Mouse (Mus musculus) forebrain, embryonic 11.5 days (tissue): ENCODE data around the gene Tmod1. TPM values are rescaled to one million over a fixed set of nuclear protein-coding genes. Genes with fewer than 3 reads are reported as not detected.

ENCODE experiments used
- ATAC-seq: fragments of 200-750 bp; cut with Nextera tagmentation; replicated peaks from 2 replicates; pipeline ENCODE4 v1.8.0; 2017; ENCODE audit warnings: moderate TSS enrichment; ENCODE audit not compliant: low FRiP score
- DNase-seq: peaks from one replicate; pipeline ENCODE4 v3.0.0-alpha.2; 2017; ENCODE audit warnings: low spot score
- H3K27ac ChIP-seq: fragments of 300-500 bp; sonication (generic); 2 replicates; pipeline ENCODE4 v1.5.1; 2014; ENCODE audit warnings: low read depth, low read length
- H3K27me3 ChIP-seq: fragments of 300-500 bp; sonication (generic); 2 replicates; pipeline ENCODE4 v1.6.1; 2014; ENCODE audit warnings: mild to moderate bottlenecking, low read length, mixed read lengths; ENCODE audit not compliant: control insufficient read depth, insufficient read depth
- H3K36me3 ChIP-seq: fragments of 300-500 bp; sonication (generic); 2 replicates; pipeline ENCODE4 v1.6.1; 2014; ENCODE audit warnings: mild to moderate bottlenecking, low read length, moderate library complexity, mixed read lengths; ENCODE audit not compliant: control insufficient read depth, insufficient read depth
- H3K4me1 ChIP-seq: fragments of 300-500 bp; sonication (generic); replicated peaks from 2 replicates; pipeline ENCODE4 v1.6.1; 2014; ENCODE audit warnings: low read length, mixed read lengths; ENCODE audit not compliant: control insufficient read depth, insufficient read depth
- H3K4me2 ChIP-seq: fragments of 300-500 bp; sonication (generic); 2 replicates; pipeline ENCODE4 v1.6.1; 2014; ENCODE audit warnings: low read depth, mild to moderate bottlenecking, low read length, moderate library complexity, mixed read lengths; ENCODE audit not compliant: severe bottlenecking
- H3K4me3 ChIP-seq: fragments of 300-500 bp; sonication (generic); 2 replicates; pipeline ENCODE4 v1.5.1; 2014; ENCODE audit warnings: low read depth, low read length
- H3K9ac ChIP-seq: fragments of 300-500 bp; sonication (generic); 2 replicates; pipeline ENCODE4 v1.6.1; 2014; ENCODE audit warnings: low read length
- H3K9me3 ChIP-seq: fragments of 300-500 bp; sonication (generic); 2 replicates; pipeline ENCODE4 v1.6.1; 2016; ENCODE audit warnings: low read length, mixed read lengths; ENCODE audit not compliant: control insufficient read depth
- WGBS: fragments of 180-500 bp; shearing (Covaris S2); extraction: QIAGEN DNeasy Blood & Tissue Kit; methylation state at CpG from one replicate; pipeline ENCODE4 v1.1.7; 2014; 5-methylcytosine and 5-hydroxymethylcytosine counted together
- polyA plus RNA-seq: library from polyadenylated mRNA; unstranded; fragments of >200 nt; fragmentation: Nextera tagmentation; extraction: Ambion mirVana; gene quantifications from 2 replicates; pipeline ENCODE4 v1.2.1, GENCODE M21; 2014

Tmod1 gene
- polyA plus RNA-seq, 1 experiment from 2014 or later: 2.6 TPM

DNA sequence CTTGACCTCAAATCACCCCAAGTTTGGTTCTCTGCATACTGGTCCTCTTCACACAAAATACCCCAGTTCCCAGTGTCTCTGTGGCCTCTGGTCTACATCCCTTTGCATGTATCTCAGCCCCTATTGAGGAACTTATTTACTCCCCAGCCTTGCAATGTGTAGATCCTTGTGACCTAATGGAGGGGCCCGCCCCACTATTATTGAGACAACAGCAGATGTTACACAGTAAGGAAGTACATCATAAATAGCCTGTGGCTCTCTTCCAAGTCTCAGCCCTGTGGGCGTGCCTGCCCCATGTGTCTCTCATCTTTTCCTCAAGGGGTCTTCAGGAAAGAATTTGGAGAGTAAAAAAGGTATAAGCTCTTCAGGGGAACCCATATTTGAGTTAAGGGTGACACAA, 38.2 kb downstream of the Tmod1 start:
- Histone ChIP-seq H3K27ac (no peak overlapping the region), H3K27me3 (no peaks in the 10 kb centered on the region), H3K4me3 (no peak overlapping the region), H3K9me3 (no peaks in the 10 kb centered on the region), H3K4me2 (no peak overlapping the region), H3K9ac (no peak overlapping the region), H3K4me1 (no peaks in the 10 kb centered on the region), H3K36me3 (no peaks in the 10 kb centered on the region)
- ATAC-seq (no peak), DNase-seq (no peak)
- 80% methylated on average over 2 of the region's 2 CpGs for WGBS

DNA sequence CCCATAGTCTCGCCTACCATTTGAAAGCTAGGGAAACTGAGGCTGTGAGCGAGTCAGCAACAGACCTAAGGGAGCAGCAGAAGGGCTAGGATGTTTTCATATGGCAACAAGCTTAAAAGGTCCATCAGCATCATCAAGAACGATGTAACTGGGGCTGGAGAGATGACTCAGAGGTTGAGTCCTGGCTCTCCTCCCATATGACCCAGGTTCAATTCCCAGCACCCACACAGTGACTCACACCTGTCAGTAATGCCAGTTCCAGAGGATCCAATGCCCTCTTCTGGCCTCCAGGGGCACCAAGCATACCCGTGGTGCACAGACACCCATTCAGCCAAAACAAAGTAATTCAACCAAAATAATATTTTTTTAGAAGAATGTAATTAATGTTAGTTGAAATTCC, 41.5 kb downstream of the Tmod1 start:
- no peak overlapping the region for H3K4me2 ChIP-seq
- WGBS: 83% methylated on average over 4 of the region's 4 CpGs
- no peak for DNase-seq
- H3K27ac ChIP-seq: no peak overlapping the region
- no peak overlapping the region for H3K4me3 ChIP-seq
- H3K4me1 ChIP-seq: 0 out of 2 replicates have a peak, but pooled peaks cover 1% of the 10 kb centered on the region
- H3K9ac ChIP-seq: no peak overlapping the region
- H3K9me3 ChIP-seq: no peaks in the 10 kb centered on the region
- H3K36me3 ChIP-seq: no peaks in the 10 kb centered on the region
- no peak for ATAC-seq
- no peaks in the 10 kb centered on the region for H3K27me3 ChIP-seq

DNA sequence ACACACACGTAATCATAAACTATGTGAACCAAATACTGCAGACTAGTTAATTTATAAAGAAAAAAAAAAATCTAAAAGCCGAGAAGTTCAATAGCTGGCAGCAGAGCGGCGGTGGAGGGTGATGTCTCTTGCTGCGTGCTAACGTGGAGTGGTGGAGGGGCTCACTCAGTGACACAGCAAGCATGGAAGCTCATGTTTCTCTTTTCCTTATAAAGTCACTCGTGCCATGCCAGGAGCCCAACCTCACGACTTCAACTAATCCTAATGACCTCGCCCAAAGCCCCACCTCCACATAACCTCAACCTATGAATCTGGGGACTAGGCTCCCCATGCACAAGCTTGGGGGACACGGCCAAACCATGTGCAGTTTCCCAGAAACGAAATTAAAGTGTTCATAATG, 43.8 kb downstream of the Tmod1 start:
- H3K27me3 ChIP-seq: no peaks in the 10 kb centered on the region
- 80% methylated on average over 11 of the region's 11 CpGs for WGBS
- no peak overlapping the region for H3K4me3 ChIP-seq
- no peaks in the 10 kb centered on the region for H3K36me3 ChIP-seq
- H3K9ac ChIP-seq: no peak overlapping the region
- no peak overlapping the region for H3K4me2 ChIP-seq
- DNase-seq (no peak), ATAC-seq (no peak)
- no peaks in the 10 kb centered on the region for H3K9me3 ChIP-seq
- H3K4me1 ChIP-seq: 0 out of 2 replicates have a peak, but pooled peaks cover 1% of the 10 kb centered on the region
- no peak overlapping the region for H3K27ac ChIP-seq

DNA sequence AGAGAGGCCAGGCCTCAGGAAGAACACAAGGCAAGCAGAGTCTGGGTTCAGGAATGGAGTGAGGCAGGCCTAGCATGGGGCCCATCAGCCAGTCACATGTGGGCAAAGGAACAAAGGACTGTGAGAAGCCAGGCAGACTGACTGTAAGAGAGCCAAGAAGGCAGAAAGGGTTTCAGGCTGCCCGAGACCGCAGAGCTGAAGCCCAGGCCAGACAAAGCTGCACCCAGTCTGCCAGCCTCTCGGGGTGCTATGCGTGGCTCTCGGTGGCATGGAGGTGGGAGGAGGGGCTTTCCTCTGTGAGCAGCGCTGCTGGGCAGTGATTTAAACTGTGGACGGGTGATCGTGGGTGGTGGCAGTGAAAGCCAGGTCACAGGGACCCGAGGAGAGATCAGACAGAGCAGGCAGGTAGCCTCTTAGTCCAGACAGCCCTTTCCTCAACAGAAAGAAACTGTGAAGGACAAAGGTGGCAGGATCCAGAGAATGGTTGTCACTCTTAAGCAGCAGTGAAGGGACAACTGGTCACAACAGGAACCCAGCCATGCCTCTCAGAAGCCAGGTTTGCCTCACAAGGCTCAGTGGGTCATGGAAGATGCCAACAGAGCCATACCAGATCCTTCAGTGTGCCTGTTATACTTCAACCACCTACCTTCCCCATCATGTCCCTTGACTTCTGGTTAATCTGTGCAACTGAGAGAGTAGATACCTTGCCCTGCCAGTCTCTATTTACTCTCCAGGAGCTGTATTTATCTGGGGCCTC, 45.9 kb downstream of the Tmod1 start:
- H3K36me3 ChIP-seq: no peaks in the 10 kb centered on the region
- H3K4me1 ChIP-seq: 0 out of 2 replicates have a peak, but pooled peaks cover 1% of the 10 kb centered on the region
- ATAC-seq (no peak), DNase-seq (no peak)
- H3K27ac ChIP-seq: no peak overlapping the region
- WGBS: 59% methylated on average over 9 of the region's 9 CpGs
- H3K9ac ChIP-seq: no peak overlapping the region
- no peaks in the 10 kb centered on the region for H3K27me3 ChIP-seq
- H3K4me3 ChIP-seq: no peak overlapping the region
- no peaks in the 10 kb centered on the region for H3K9me3 ChIP-seq
- H3K4me2 ChIP-seq: no peak overlapping the region

DNA sequence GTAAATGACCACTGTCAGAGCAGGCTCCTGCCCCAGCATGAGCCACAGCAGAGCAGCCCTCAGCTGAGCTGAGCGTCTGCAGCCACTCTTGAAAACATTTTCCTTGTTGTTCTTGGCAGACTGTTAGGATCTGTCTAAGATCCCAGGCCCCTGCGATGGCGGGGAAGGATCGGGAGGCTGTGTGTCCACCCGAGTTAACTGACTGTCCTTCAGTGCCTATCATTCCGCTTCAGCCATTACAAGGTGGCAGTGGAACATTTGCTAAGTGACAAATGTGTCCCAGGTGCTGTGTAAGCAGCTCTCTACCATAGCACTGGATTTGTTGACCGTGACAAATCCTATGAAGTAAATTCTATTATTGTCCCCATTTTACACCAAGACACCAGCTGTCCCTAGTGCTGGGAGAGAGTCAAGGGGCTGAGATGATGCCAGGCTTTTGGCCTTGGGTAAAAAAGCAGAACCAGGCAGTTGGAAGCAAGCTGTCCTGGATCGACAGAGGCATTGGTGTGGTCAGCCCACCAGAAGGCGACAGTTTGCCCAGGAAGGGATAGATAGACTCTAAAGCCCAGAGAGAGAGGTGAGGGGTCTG, 46.6 kb downstream of the Tmod1 start:
- Histone ChIP-seq H3K4me1 (0 out of 2 replicates have a peak, but pooled peaks cover 1% of the 10 kb centered on the region), H3K4me3 (no peak overlapping the region), H3K27ac (no peak overlapping the region), H3K9ac (no peak overlapping the region), H3K27me3 (no peaks in the 10 kb centered on the region), H3K9me3 (no peaks in the 10 kb centered on the region), H3K4me2 (no peak overlapping the region), H3K36me3 (no peaks in the 10 kb centered on the region)
- DNase-seq: no peak
- 69% methylated on average over 9 of the region's 9 CpGs for WGBS
- ATAC-seq: no peak

DNA sequence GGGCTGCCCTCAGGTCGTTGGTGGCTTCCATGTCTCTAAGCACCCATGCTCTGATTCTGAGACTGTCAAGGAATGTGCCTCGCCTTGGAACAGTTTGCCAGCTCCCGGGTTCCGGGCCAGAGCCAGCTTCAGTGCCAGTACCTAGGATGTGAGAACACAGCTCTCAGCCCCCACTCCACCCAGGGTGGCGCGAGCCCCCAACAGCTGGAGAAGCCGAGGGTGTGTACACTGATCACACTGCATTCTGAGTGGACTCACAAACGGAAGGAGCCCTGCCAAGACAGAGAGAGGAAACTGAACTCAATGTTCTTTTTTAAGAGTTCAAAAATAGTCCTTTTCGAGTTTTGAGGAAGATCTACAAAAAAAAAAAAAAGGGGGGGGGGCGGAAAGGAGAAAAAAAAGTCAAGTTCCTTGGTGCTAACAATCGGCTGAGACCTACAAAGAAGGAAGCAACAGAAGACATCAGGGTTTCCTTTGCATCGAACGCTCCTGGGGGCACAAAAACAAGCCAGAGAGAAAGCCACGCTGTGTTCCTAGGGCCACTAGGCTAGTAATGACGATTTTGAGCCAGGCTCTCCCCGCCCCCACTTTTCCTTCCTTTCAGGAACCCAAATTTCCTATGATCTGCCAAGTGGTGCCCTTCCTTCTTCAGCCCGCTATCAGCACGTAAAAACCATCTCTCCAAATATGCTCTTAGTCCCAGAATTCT, 48.1 kb downstream of the Tmod1 start:
- Histone ChIP-seq H3K4me1 (0 out of 2 replicates have a peak, but pooled peaks cover 1% of the 10 kb centered on the region), H3K27me3 (no peaks in the 10 kb centered on the region), H3K27ac (no peak overlapping the region), H3K4me3 (no peak overlapping the region), H3K9me3 (no peaks in the 10 kb centered on the region), H3K4me2 (no peak overlapping the region), H3K9ac (no peak overlapping the region), H3K36me3 (no peaks in the 10 kb centered on the region)
- no peak for DNase-seq
- 90% methylated on average over 17 of the region's 18 CpGs for WGBS
- ATAC-seq: no peak

DNA sequence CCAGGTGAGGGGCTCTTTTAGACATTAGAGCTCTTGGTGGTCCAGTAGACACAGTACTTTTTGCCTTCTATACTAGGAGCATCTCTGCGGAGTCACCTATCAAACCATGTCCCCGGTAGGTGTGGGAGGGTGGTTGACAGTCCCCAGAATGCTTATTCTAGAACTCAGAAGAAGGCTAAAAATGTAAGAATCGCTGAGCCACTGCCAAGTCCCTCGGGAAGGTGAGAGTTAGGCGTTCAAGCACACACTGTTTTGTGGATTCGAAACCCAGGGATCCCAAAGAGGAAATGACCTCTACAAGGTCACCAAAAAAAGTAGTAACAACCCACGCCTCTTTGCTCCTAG, 48.7 kb downstream of the Tmod1 start:
- Histone ChIP-seq H3K9ac (no peak overlapping the region), H3K4me2 (no peak overlapping the region)

DNA sequence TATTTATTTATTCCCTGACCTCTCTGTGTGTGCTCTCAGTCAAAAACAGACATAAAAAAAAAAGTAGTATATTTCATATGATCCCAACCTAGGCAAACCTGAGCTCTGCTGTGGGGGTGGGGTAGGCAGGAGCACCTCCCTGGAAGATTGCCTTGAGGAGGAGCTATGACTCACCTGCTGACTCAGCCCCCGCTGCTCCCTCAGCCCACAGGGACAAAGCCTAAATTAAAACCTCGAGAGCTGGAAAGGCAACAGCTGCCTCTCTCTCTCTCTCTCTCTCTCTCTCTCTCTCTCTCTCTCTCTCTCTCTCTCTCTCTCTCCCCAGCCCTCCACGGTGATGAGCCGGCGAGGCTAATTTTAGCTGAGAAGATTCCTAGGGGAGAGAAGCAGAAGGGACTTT, 49.1 kb downstream of the Tmod1 start:
- H3K4me1 ChIP-seq: 0 out of 2 replicates have a peak, but pooled peaks cover 1% of the 10 kb centered on the region
- no peak for ATAC-seq
- 54% methylated on average over 3 of the region's 5 CpGs for WGBS

More for the DNA sequence above, 48.7 kb downstream of the Tmod1 start:
- H3K27me3 ChIP-seq: no peaks in the 10 kb centered on the region
- 0 out of 2 replicates have a peak, but pooled peaks cover 1% of the 10 kb centered on the region for H3K4me1 ChIP-seq
- no peak overlapping the region for H3K27ac ChIP-seq
- DNase-seq: no peak
- WGBS: 85% methylated on average over 7 of the region's 7 CpGs
- H3K9me3 ChIP-seq: no peaks in the 10 kb centered on the region
- H3K4me3 ChIP-seq: no peak overlapping the region
- no peaks in the 10 kb centered on the region for H3K36me3 ChIP-seq
- ATAC-seq: no peak

More for the DNA sequence above, 49.1 kb downstream of the Tmod1 start:
- Histone ChIP-seq H3K27me3 (no peaks in the 10 kb centered on the region), H3K27ac (no peak overlapping the region), H3K36me3 (no peaks in the 10 kb centered on the region), H3K9me3 (no peaks in the 10 kb centered on the region), H3K4me2 (no peak overlapping the region), H3K9ac (no peak overlapping the region), H3K4me3 (no peak overlapping the region)
- DNase-seq: no peak
